Mouse (Mus musculus) granulocyte monocyte progenitor cell, adult 5-6 weeks (primary cell): ENCODE measurements around the gene Nup214. TPM values are rescaled to one million over a fixed set of nuclear protein-coding genes. Genes with fewer than 3 reads are reported as not detected.

Experiments
- ATAC-seq: replicated peaks from 2 replicates; pipeline ENCODE4 v1.8.0; 2016; ENCODE audit warnings: mild to moderate bottlenecking, moderate TSS enrichment, inconsistent platforms; ENCODE audit not compliant: poor library complexity, severe bottlenecking
- total RNA-seq, 2 experiments: library from RNA; stranded (forward) in 1 of 2; stranded (reverse) in 1 of 2; fragments of 200-712, 200-1000 nt in 1 of 2; fragments of >200 nt in 1 of 2; fragmentation: Nextera tagmentation in 1 of 2; gene quantifications; 2 replicates each; pipeline ENCODE4 v1.2.3; 2014 to 2017

Gene Nup214
- total RNA-seq (2014; fragmentation: Nextera tagmentation) (91.0 and 145 TPM in 2 replicates), total RNA-seq (2017) (52.2 and 55.5 TPM in 2 replicates)

- ATAC-seq = peak; percentile 97
Observed at GRCm38 (mm10) chr2:31974141-31974808, at the start of gene Nup214. Gene Nup214 (plus strand): TSS chr2:31974436.

- no peak for ATAC-seq
Observed at GRCm38 (mm10) chr2:31924811-31925210, 49.4 kb upstream of the Nup214 start.

DNA sequence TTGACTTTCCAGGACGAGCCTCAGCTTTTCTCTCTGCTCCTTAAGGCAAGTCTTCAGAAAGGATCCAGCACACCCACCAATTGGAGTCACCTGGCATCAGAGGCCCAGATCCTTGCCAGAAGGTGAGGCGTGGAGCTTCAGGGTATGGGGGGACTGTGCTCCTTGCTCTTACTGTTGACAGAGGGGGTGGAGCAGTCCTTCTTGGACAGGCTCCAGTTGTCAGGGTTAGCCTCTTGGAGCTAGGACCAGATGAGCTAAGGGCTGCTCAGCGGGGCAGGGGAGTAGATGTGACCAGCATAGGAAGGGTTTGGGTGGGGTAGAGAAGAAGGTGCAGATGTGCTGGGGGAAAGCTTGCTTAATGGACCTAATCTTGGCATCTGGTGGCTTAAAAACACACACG, 48.3 kb upstream of the Nup214 start:
- ATAC-seq = no peak

- peak; percentile 50 for ATAC-seq
Observed at GRCm38 (mm10) chr2:31929664-31930063, 44.6 kb upstream of the Nup214 start.

DNA sequence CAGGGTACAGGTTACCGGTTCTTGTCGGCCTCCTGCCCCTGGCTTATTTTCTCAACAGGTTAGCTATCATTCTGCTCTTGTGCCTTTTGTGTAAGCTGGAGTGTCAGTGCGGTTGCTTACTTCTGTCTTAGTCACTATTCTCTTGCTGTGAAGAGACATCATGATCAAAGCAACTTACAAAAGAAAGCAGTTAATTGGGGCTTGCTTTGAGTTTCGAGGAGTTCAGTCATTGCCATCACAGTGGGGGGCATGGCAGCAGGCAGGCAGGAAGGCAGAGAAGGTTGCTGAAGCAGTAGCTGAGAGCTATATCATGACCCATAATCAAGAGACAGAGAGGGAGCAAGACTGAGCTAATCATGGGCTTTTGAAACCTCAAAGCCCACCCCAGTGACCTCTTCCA, 39.7 kb upstream of the Nup214 start:
- ATAC-seq = no peak

DNA sequence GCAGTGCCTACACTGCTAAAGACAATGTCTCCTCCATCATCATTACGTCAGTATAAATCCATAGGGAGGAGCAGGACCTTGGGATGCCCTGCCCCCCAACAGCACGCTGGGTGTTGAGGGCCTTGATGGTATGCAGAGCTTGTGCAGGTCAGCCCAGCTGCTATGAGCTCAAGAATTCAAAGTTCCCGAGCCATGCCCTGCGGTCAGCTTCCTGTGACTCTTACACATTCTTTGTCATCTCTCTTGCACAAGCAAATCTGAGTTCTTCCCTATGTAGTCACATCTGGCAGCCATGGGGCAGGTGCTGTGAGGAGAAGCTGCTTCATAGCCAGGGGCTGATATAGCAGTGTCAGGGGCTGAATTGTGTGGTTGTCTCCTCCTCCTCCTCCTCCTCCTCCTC, 39.2 kb upstream of the Nup214 start:
- no peak for ATAC-seq

DNA sequence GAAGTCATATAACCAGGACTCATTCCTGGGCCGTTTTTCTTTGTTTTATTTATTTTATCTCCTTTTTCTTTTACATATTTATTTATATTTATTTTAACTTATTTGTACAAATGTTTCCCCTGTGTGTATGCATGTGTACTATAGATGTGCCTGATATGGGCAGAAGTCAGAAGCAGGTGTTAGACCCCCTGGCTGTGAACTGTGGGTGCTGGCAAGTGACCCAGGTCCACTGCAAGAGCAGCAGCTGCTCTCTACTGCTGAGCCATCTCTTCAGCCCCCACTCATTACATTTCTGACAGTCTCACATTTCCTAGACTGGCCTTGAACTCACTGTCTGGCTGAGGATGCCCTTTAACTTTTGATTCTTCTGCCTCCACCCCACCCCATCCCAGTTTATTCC, 35.9 kb upstream of the Nup214 start:
- no peak for ATAC-seq

DNA sequence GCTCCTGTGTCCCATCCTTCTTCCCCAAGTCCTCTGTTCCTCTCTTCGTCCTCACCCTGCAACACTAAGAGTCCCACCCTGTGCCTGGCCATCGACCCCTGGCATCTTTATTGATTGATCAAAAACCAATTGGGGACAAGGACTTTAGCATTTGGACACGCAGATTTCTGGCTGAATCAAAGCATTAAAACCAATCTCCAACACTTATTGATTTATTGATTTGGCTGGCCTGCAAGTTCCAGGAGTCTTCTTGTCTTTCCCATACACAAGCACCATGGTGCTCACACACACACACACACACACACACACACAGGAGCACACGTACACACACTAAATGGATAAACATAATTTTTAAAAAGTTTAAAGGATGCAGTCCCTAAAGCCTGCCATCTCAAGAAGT, 31.2 kb upstream of the Nup214 start:
- no peak; the same call in 1 of the 2 replicates for ATAC-seq

GRCm38 (mm10) chr2:31945580-31945979, 28.7 kb upstream of the Nup214 start:
- no peak for ATAC-seq

- no peak for ATAC-seq
Observed at GRCm38 (mm10) chr2:31948392-31948791, 25.8 kb upstream of the Nup214 start.

DNA sequence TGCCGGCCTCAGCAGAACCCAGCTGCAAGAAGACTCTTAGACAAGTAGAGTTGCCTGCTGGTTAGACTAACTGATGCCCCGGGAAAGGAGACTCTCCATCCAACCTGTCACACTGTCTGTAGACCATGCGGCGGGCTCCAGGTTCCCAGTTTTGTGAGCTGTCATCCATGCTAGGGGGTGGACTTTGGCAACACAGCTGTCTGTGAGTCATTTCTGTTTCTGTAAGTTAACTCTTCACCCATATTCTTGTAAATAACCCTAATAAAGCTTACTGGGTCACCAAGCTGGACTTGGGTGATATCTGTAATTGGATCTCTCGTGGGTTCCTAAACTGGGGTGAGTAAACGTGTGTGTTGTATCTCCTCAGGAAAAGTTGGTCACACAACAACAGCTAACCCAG, 25.4 kb upstream of the Nup214 start:
- ATAC-seq = no peak

DNA sequence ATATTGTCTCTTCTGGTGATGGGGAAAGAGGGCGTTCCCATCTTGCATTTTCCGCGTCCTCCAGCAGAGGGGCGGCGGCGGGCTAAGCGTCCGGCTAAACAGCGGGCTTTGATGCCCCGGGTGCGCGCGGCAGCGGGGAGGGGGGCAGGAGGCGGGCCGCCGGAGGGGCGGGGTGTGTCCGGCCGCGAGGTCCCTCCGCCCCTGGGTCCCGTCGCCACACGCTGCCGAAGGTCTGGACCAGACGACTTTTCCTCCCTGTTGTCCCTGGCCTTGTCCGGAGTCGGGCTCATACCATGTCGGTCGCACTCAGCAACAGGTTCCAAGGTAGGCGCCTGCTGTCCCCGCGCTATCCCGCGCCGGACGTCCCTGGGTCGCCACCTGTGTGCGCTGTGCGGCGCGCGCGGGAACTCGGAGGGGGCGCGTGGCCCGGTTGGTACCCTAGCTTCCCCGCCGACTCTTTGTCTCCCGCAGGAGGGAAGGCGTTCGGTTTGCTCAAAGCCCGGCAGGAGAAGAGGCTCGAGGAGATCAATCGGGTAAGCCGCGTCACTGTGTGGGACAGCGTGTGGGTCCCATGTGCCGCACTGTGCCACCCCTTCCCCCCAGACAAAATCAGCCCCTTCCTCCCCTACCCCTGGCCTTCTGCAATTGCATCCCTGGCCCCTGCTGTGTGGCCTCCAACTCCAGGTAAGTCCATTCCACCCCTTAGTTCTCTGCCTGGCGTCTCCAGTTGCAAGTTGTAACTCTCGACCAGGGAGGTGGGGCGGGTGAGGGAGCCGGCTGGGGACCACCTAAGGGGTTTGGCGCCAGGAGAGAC, 24.0 kb upstream of the Nup214 start, which contains the start of gene Aif1l:
Aif1l (plus strand) TSS at position 82 of the 814 bp plus-strand sequence.
- peak; percentile 76 for ATAC-seq

GRCm38 (mm10) chr2:31950966-31951365, 23.3 kb upstream of the Nup214 start:
- no peak for ATAC-seq

- ATAC-seq = no peak
Observed at GRCm38 (mm10) chr2:31952236-31952635, 22.0 kb upstream of the Nup214 start.

- no peak for ATAC-seq
Observed at GRCm38 (mm10) chr2:31952725-31953124, 21.5 kb upstream of the Nup214 start.

GRCm38 (mm10) chr2:31953687-31954086, 20.5 kb upstream of the Nup214 start:
- no peak for ATAC-seq

GRCm38 (mm10) chr2:31954779-31955181, 19.5 kb upstream of the Nup214 start:
- ATAC-seq = no peak

GRCm38 (mm10) chr2:31955686-31956085, 18.6 kb upstream of the Nup214 start:
- no peak for ATAC-seq

GRCm38 (mm10) chr2:31957211-31957610, 17.0 kb upstream of the Nup214 start:
- no peak for ATAC-seq

- no peak for ATAC-seq
Observed at GRCm38 (mm10) chr2:31960986-31961385, 13.2 kb upstream of the Nup214 start.

DNA sequence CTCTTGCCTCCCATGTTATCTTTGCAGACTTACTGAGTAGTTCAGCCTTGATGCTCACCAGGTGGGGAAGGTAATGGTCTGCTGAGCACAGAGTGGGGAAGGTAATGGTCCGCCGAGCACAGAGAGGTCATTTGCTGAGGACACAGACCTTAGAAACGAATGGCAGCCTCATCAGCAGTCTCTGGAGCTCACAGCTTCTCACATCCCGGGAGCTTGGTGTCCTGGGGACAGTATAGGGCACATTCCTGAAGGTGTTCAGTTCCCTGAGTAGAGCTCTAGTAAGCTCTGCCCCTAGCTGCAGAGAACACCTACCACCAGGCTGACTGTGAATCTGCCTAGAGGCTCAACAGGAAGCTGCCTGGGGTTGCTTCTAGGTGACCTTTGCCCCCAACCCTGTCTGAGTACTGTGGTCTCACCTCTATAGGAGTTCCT, 12.4 kb upstream of the Nup214 start:
- no peak for ATAC-seq
